Mouse (Mus musculus): ENCODE measurements around the gene Ltbp3. TPM values are rescaled to one million over a fixed set of nuclear protein-coding genes. Genes with fewer than 3 reads are reported as not detected.

The Ltbp3 gene
- total RNA-seq, 2 experiments from 2014 or later, result 45.7 to 49.6 TPM

DNA sequence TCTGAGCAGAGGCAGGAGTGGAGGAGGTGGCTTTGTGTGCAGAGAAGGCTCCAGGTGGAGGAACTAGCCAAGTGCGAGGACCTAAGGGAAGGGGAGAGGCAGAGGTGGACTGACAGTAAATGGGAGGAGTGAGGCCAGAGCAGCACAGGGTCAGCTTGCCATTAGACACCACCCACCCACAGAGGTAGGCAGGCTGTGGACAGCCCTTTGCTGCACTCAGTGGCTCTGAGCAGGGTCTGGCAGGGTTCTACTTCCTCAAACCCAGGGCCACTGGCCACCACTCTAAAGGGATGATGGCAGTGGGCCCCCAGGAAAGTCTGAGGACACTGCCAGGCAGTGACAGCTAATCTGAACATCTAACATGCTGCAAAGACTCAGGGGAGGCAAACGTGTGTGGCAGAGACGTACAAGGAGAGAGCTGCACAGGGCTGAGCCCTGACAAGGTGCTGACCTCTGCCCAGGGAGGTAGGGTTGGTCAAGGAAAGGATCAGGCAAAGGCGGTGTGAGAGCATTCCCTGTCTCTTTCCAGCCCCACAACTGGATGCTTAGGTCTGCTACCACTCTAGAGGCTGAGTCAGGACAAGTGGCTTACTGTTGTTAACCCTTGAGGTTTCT is 16.7 kb upstream of the Ltbp3 start:
- DNase-seq, result no peak

DNA sequence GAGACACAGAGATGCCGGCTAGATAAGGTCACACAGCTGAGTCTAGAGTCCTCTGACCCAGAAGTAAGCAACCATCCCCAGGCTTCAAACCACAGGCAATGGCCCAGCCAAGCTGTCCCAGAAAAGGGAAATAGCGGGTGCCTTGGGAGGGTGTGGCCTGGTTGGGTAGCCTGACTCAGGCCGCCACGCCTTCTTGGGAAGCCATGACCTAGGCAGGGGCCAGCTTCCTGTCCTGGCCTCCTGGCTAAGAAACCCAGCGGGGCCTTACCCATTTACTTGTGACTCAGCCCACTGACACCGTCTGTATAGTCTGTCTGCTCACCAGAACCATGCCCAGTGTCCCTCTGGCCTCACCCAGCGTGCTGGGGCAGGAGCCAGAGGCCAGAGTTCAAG is 16.2 kb upstream of the Ltbp3 start:
- peak; percentile 91 for DNase-seq

DNA sequence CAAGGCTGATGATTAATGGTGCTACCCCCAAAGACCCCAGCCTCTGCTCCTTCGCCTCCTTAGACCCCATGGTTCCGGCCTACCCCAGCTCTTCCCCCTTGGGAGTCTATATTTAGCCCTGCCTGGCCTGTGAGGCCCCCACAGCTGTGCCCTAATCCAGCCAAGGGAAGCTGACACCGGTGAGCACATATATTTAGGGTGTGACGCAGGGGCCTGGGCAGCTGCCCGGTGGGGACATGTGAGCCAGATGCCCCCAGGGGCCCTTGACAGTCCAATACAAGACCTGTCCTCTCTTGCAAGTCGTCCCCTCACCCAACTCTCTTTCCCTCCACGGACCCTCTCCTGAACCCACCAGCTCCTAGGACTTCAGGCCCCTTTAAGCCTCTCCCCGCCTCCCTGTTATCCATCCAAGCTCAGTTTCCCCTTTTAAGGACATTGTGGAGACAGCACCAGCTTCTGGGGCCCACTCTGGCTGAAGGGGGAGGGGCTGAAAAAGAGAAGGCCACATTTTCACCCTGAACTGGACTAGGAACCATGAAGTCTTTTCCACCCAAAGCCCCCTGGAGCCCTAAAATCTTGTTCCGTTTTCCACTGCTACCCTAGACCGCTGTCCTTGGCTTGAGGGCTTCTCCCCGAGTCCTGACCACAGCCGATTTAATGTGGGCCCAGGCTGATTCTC is 15.5 kb upstream of the Ltbp3 start:
- peak; percentile 89 for DNase-seq

DNA sequence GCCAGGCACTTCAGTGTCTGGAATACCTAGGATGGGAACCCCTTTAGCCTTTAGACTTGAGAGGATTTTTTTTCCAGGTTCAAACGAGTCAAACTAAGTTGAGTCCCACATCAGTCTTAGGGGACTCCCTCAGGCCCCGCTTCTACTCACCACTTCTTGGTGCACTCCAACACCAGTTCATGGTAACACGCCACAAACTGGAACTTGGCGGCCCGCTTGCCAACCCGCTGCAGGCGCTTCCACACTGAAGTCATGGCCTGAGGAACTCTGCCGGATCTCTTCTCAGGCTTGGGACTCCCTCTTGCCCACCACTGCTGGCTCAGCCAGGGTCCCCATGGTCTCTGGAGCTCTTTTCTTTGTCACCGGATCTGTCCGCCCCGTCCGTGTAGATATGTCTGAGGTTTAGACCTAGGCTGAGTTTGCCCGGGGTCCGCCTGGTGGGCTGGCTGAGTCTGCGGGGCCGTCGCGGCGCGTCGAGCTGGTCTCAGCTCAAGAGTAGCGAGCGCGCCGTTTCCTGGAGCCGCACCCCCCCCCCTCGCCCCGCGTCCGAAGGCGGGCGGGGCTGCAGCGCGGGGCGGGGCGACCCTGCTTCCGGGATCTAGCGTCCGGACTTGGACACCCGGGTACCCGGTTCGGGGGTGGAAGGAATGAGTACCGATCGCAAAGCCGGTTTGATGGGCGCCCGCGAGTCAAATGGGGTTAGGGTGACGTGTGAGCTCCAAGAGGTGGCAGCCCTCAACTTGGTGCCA is 14.8 kb upstream of the Ltbp3 start, which contains the start of gene Ehbp1l1:
Ehbp1l1 (minus strand) TSS at position 551 of the 749 bp plus-strand sequence.
- DNase-seq, result peak; percentile 84

DNA sequence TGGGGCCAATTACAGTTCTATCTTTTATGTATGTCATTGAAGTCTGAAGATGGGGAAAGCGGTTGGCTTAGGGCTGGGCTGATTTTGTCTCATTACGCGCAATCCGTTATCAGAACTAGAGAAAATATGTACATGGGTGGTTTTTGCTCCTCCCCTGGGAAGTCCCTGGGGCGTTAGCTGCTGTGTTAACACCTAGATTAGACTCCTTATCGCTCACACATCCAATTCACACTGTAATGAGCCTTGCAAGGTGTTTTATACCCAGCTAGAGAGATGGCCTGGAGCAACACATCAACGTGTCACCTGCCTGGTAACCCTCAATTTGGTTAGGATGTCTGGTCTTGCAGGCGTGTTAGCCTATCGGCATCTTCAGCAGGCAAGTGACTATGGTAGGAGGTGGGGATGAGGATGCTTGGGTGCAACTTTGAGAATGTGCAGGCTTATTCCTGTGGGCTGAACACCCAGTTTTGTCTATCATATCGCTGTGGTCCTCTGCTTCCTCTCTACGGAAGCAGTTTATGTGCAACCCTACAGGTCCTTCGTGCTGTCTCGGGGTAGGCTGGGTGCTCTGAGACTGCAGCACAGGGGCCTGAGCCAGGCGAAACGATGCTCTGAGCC is 13.6 kb upstream of the Ltbp3 start:
- DNase-seq, result no peak

DNA sequence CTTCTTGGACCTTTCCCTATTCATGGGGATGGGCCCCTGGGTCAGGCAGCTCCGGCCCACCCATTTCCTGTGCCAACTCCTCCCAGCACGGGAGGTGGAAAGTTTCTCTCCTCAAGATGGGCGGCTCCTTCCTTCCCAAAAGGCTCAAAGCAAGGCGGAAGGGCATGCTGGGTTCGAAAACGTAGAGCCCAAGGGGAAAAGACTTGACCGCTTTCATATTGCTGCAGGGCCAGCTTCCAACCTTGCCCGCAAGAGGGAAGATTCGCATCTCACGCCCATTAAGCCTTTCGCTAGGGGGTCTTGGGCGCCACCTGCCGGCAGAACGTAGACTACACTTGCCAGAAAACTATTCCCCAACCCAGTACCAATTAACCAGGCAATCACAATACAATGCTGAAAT is 13.0 kb upstream of the Ltbp3 start:
- peak; percentile 83 for DNase-seq

DNA sequence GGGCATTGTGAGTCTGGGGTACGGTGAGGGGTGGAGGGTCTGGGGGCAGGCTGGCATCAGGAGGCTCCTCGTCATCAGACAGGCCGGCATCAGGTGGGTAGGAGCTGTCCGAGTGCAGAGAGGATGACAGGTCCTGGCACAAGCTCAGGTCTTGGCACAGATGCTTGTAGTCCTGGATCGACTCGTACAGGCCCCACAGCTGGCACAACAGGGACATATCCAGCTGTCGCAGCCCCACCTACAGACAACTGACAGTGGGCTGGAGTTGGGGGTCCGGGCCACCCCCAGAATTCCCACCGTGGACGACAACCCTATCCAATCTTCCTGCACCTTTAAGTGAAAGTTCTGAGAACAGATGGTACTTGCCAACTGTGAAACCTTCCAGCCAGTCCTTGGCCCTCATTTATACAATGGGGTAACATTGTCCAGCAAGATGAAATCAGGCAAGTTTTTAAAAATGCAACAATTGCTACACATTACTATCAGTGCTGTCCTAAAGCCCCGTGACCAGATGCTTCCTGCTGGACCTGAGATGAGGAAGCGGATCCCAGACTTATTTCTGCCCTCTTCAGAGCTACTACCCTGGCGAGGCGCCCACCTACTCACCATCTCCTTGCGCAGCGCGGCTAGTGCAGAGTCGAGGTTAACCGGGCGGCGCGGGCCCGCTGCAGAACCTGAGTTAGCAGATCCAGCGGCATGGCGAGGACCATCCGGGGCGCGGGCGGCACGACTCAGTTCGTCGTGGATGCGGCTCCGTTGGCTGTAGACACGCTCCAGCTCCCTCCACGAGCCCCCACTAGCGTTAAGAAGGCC is 11.9 kb upstream of the Ltbp3 start:
- peak; percentile 62 for DNase-seq

DNA sequence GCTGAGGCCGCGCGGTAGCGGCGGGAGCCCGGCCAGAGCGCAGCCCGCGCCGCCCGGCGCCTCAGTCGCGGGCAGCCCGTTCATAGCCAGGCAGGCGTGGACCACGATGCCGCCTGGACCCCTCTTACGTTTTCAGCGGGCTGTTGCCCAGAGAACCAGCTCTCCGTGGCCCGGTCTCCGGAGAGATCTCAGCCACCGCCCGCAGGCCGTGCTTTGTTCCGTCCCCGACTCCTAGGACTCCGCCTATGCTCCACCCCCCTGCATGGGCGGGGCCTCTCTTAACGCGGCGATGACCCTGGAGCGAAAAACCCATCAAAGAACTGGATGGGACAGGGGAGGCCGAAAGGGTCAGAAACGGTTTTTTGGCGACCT is 11.3 kb upstream of the Ltbp3 start, which contains the start of gene Fam89b:
Fam89b (minus strand) TSS at position 210 of the 372 bp plus-strand sequence.
- DNase-seq, result peak; percentile 88

DNA sequence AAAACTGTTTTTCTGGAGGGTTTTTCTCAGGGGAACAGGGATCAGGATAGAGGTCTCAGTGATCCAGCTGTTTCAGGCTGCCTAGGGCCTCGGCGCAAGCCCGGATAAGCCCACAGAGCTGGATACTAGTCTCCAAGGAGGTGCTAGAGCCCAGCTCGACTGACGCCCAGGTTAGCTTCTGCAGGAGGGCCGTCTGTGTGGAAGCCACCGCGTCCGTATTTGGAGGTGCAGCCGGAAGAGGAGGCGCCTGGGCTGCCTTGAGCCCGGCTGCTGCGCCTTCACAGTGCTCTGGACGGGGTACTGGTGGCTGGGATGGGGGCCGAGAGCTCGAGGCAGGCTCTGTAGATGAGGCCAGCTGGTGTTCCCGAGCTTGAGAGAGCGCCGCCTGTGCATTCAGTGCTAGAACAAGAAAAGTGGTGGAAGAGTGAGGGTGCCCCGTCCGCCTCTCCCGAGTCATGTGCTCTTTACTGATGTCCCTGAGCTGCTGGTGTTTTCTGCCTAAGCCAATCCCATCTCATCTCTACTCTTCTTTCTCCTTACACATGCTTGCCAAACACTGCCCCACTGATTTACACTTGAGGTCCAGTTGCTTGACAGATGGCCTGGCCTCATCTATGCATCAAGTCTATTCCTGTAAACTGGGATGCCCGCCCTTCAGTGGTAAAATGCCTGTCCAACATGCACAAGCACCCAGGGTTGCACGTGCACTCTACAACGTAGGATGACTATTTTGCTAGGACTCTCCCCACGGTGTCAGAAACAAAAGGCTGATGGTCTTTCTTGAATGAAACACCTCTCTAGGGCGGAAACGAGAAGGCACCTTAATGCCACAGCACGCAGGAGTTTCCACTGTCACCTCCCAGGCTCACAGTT is 10.2 kb upstream of the Ltbp3 start:
- DNase-seq, result no peak

DNA sequence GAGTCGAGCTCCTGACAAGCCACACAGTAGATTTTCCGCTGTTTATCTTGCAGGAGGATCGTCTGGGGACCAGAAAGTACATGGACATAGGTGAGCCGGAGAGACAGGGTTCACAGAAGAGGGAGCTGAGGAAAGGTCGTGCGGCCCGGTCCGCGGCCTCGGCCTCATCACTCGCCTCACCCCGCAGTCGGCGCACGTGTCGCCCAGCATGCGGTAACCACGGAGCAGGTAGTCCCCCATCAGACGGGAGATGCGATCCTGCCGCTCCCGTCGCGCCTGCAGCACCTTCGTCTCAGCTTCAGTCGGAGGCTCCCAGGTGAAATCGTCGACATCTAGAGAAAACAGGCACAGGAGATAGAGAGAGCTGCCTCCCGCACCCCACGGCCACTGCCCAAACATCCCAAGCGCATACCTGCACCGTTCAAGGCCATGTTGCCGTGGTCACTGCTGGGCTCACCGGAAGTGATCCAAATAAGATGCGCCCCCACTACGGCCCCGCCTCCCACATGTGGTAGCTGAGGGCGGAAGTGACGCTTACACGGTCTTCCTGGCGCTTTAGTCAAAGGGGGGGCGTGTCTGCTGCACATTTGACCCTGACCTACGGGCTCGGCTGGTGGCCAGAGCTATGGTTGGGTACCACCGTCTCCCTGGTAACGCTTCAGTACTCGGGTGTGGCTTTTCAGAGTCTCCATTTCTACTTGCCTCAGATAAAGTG is 9.3 kb upstream of the Ltbp3 start:
- DNase-seq, result peak; percentile 87

DNA sequence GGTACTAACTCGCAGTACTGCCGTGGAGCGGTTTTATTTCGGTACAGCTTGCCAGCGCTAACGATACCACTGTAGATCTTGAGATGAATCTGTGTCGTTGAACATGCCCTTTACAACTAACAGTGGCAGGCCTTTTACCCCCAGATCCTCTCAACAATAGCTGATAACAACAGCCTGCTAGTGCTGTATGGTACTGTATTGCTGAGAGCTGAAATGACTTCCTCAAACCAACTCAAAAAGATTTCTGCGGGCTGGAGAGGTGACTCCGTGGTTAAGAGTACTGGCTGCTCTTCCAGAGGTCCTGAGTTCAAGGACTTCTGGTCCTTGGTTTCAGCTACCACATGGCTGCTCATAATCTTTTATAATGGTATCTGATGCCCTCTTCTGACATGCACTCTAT is 6.4 kb upstream of the Ltbp3 start:
- DNase-seq, result no peak

DNA sequence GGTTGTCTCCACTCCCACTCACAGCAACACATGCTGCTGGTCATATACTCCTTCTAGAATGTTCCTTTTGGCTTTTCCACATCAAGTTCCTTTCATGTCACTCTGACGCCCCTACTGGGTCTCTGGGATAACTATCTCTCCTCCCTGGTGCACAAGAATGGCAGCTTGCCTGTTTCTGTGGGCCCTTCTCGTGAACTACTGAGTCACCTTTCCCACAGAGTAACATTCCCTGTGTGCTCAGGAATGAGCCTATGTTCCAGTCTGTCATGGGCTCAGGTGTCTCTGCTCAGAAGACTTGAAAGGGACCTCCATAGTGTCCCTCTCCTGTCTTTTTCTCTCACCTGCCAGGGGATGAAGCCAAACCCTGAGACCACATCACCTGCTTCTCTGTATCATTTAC is 1.3 kb upstream of the Ltbp3 start:
- no peak for DNase-seq

DNA sequence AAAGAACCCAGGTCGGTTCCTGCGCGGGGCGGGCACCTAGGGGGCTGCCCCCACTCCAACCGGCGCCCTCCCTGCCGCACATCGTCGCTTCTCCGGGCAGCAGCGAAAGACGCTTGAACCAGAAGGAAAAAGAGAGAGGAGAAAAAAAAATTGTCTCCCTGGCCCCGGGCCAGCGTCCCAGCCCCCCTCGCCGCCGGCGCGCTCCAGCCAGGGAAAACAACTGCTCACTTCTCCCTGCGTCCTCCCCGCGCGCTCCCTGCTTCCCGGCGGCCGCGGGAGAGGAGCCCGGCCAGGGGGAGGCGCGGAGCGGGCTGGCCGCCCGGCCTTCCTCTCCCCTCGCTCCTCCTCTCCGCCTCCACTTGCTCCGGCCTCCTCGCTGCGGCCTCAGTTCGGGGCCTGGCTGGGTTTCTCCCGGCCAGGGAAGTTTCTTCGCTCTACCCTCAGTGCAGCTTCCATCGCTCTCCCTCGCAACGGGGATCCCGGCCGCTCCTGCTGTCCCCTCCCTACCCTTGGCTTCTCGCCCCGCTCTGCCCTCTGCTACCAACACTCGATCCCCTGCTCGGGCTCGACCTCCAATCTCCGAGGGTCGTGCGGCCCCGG is 1.0 kb downstream of the Ltbp3 start:
- peak; percentile 90 for DNase-seq

DNA sequence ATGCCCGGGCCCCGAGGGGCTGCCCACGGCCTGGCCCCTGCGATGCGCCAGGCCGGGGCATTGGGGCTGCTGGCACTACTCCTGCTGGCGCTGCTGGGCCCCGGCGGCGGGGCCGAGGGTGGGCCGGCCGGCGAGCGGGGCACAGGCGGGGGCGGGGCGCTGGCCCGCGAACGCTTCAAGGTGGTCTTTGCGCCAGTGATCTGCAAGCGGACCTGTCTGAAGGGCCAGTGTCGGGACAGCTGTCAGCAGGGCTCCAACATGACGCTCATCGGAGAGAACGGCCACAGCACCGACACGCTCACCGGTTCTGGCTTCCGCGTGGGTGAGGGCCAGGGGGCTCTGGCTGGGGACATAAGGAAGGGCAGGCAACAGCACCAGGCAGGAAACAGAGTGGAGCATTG is 1.5 kb downstream of the Ltbp3 start:
- DNase-seq, result no peak

DNA sequence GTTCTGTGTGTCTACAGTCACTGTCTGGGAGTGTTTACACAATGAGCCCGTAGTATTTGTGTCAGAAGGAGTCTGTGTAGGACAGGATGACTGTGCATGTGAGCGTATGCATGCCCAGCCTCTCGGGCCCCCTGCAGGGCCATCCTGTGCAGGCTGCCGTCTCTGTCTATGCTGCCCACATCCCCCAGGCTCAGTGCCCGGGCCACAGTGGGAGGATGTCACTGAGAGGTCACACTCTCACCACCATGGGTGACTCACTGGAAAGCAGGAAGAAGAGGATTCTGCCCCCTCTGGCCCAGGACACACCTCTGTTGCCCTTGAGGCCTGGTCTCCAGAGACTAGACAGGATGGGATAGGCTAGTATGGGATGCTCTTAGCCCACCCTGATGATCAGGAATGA is 2.9 kb downstream of the Ltbp3 start:
- DNase-seq, result no peak

DNA sequence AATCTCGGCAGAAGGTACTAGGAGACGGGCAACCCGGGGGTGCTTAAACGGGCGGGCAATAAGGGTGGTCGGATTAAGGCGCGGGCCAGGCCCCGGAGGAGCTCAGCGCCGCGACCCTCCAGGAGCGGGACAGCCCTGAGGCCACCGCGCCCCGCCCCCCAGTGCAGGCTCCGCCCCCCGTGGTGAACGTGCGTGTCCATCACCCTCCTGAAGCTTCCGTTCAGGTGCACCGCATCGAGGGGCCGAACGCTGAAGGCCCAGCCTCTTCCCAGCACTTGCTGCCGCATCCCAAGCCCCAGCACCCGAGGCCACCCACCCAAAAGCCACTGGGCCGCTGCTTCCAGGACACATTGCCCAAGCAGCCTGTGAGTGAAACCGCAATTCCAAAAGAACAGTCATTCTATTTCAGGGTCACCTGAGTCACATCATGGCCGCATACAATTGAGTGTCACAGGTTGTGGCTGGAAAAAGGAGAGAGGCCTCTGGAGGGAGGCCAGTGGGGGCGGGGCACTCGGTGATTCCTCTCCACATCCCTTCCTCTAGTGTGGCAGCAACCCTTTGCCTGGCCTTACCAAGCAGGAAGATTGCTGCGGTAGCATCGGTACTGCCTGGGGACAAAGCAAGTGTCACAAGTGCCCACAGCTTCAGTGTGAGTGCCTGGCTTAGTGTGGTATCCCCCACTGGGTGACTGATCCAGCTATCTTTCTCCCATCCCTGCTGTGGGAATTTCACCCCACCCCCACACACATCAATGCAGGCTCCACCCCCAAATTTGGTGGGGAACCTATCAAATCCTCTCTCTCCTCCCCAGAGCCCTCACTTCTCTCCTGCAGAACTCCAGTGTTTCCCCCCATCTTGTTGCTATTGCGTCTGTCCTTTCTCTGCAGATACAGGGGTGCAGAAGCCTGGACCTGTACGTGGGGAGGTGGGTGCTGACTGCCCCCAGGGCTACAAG is 5.3 kb downstream of the Ltbp3 start:
- DNase-seq, result no peak

DNA sequence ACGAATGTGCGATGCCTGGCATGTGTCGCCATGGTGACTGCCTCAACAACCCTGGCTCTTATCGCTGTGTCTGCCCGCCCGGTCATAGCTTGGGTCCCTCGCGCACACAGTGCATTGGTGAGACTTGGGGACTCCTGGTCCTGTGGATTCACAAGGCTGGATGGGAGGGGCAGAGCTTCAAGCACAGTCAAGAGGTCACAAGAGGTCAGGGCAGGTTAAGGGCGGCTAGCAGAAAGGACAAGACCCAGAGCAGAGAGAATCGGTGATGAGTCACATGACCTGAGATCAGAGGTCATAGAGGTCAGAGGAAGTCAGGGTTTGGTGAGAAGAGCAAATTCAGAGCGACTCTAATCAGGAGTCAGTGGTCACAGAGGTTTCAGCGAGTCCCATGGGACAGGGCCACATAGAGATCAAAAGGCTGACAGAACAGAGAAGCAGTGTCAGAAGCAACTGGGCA is 6.2 kb downstream of the Ltbp3 start:
- no peak for DNase-seq

DNA sequence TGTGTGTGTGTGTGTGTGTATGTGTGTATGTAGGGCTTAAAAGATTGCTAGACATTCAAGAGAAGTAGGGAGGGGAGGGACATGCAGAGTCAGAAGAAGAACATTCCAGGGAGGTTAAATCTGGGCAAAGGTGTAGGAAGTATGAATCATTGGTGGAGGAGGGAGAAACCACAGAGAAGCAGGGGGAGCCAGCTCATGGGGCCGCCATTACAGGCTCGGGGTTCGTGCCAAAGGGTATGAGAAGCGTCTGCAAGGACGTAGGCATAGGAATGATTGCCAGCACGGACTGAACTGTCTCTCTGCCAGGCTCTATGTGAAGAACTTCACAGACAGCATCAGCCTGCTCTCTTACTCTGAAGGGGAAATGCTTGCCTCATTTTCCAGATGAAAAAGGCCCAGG is 8.8 kb downstream of the Ltbp3 start:
- DNase-seq, result no peak

DNA sequence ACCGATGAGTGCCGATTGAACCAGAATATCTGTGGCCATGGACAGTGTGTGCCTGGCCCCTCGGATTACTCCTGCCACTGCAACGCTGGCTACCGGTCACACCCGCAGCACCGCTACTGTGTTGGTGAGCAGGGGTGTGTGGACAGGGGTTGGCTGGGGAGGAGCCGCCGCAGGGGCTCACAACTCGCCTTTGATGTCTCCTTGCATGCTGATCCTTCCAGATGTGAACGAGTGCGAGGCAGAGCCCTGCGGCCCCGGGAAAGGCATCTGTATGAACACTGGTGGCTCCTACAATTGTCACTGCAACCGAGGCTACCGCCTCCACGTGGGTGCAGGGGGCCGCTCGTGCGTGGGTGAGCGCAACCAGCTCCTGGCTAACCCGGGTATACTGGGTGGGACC is 10.2 kb downstream of the Ltbp3 start:
- DNase-seq, result no peak

Measured in gastrocnemius, postnatal 25 days (tissue).